Comparison of ENCODE assay signal across 30 mouse cellular contexts in genomic region chr2:3728090-3728489, GRCm38 (mm10).
A peak's percentile ranks its signal among the peaks of the same experiment; 100 is the strongest.
DNase-seq lines count a peak whose midpoint lies in the region; ATAC-seq and TF ChIP-seq lines count a peak whose summit lies in the region.
"Had no signal": no experiment of that assay in that cellular context is flagged by ENCODE, and none has a peak within 500 bp of the region (broad histone marks: within the 10 kb centered on the region; RNA-seq: fewer than 3 reads in every experiment).

No protein-coding gene starts in this region.

- H3K79me2 ChIP-seq in macrophage (ENCODE audit: inconsistent target), result peaks cover 84% of the 10 kb centered on the region

- peak; percentile 2 for DNase-seq in cerebellum, adult 11-12 months
- DNase-seq in cerebellum, adult 2 months, result no peak
- DNase-seq in adrenal gland, adult 18-20 months (ENCODE audit: low spot score in 2 of 2), result no peak
- no peak for DNase-seq in heart, postnatal 4 days
- DNase-seq: adrenal gland, adult 2 months; adrenal gland, postnatal 14 days; cerebellum, adult 8-10 months; cerebellum, postnatal 10 days; cerebellum, postnatal 36 days; embryo, embryonic 11 days; gastrocnemius, postnatal 25 days; heart, adult 18-20 months; heart, postnatal 10 days; heart, postnatal 36 days had no signal

- TF ChIP-seq POLR2A in cerebellum, adult 2 months (IDR thresholded peaks at IDR 0.05; ENCODE audit: borderline replicate concordance, insufficient read depth, low read length), result no peak
- TF ChIP-seq POLR2A in bone marrow, adult 2 months (IDR thresholded peaks at IDR 0.05; ENCODE audit: borderline replicate concordance, control insufficient read depth, low read depth, low read length), result no peak

- H3K27ac ChIP-seq in cerebellum, adult 2 months (ENCODE audit: insufficient read depth, low read length), result no peak overlapping the region
- peak overlapping the region; percentile 24 for H3K27ac ChIP-seq in bone marrow, adult 2 months (ENCODE audit: control insufficient read depth, insufficient read depth, low read depth, low read length, poor library complexity)
- peak overlapping the region; percentile 81 for H3K27ac ChIP-seq in macrophage
- H3K27ac ChIP-seq: embryonic facial prominence, embryonic 10.5 days; forebrain, embryonic 12.5 days; forebrain, embryonic 15.5 days; hindbrain, embryonic 14.5 days; hindbrain, postnatal 0 days had no signal

- no peak for TF ChIP-seq CTCF in cerebellum, adult 2 months (IDR thresholded peaks at IDR 0.05; ENCODE audit: borderline replicate concordance, insufficient read depth, low read depth, low read length)
- TF ChIP-seq CTCF in bone marrow, adult 2 months (IDR thresholded peaks at IDR 0.05; ENCODE audit: control insufficient read depth, insufficient read depth, low read length), result no peak

- H3K9me3 ChIP-seq in megakaryocyte, embryonic 14.5 days, result no peaks in the 10 kb centered on the region
- H3K9me3 ChIP-seq: embryonic facial prominence, embryonic 10.5 days; embryonic facial prominence, embryonic 13.5 days; forebrain, embryonic 12.5 days; forebrain, embryonic 15.5 days; G1E; heart, embryonic 12.5 days; heart, embryonic 15.5 days had no signal

- ATAC-seq in megakaryocyte, adult 5-6 weeks (ENCODE audit: poor library complexity, severe bottlenecking), result no peak
- ATAC-seq: hindbrain, postnatal 0 days; Patski had no signal

- WGBS in cerebellum, adult 2 months, result 98% methylated on average over 4 of the region's 4 CpGs
- WGBS in bone marrow, adult 2 months, result 81% methylated on average over 4 of the region's 4 CpGs
- WGBS in macrophage (ENCODE audit: missing documents), result 88% methylated on average over 4 of the region's 4 CpGs

- H3K4me3 ChIP-seq in cerebellum, adult 2 months (replicated peaks; ENCODE audit: insufficient read depth, low read depth, low read length), result no peak overlapping the region
- peak overlapping the region; percentile 26 for H3K4me3 ChIP-seq in megakaryocyte, embryonic 14.5 days (replicated peaks)
- no peak overlapping the region for H3K4me3 ChIP-seq in bone marrow, adult 2 months (replicated peaks; ENCODE audit: control insufficient read depth, low read depth, low read length)
- no peak overlapping the region for H3K4me3 ChIP-seq in macrophage (ENCODE audit: inconsistent target)
- H3K4me3 ChIP-seq: embryonic facial prominence, embryonic 10.5 days; embryonic facial prominence, embryonic 13.5 days; erythroblast, embryonic 14.5 days; forebrain, embryonic 12.5 days; forebrain, embryonic 15.5 days; heart, embryonic 12.5 days; heart, embryonic 15.5 days had no signal

- H3K4me1 ChIP-seq in cerebellum, adult 2 months (ENCODE audit: control insufficient read depth, insufficient read depth, low read length), result peaks cover 24% of the 10 kb centered on the region
- peaks cover 89% of the 10 kb centered on the region for H3K4me1 ChIP-seq in megakaryocyte, embryonic 14.5 days
- H3K4me1 ChIP-seq in bone marrow, adult 2 months (ENCODE audit: control insufficient read depth, insufficient read depth, low read length), result peaks cover 23% of the 10 kb centered on the region

- H3K36me3 ChIP-seq in megakaryocyte, embryonic 14.5 days (replicated peaks; ENCODE audit: low read length), result peaks cover 20% of the 10 kb centered on the region
- H3K36me3 ChIP-seq in macrophage (ENCODE audit: inconsistent target), result no peaks in the 10 kb centered on the region
- H3K36me3 ChIP-seq: embryonic facial prominence, embryonic 10.5 days; embryonic facial prominence, embryonic 13.5 days; forebrain, embryonic 12.5 days; forebrain, embryonic 15.5 days; heart, embryonic 12.5 days; heart, embryonic 15.5 days had no signal

- no peaks in the 10 kb centered on the region for H3K27me3 ChIP-seq in cerebellum, adult 2 months (ENCODE audit: control insufficient read depth, insufficient read depth, low read length)
- no peaks in the 10 kb centered on the region for H3K27me3 ChIP-seq in megakaryocyte, embryonic 14.5 days (replicated peaks)
- H3K27me3 ChIP-seq: CH12.LX; embryonic facial prominence, embryonic 13.5 days; forebrain, embryonic 12.5 days; forebrain, embryonic 15.5 days; heart, embryonic 12.5 days; heart, embryonic 15.5 days; Patski had no signal
